Mouse (Mus musculus) limb, embryonic 11.5 days (tissue): ENCODE data around the gene 9530003J23Rik. TPM values are rescaled to one million over a fixed set of nuclear protein-coding genes. Genes with fewer than 3 reads are reported as not detected.

Experiments
- ATAC-seq: fragments of 200-750 bp; cut with Nextera tagmentation; 2 replicates; pipeline ENCODE4 v1.8.0; 2017; ENCODE audit warnings: low read depth; ENCODE audit not compliant: insufficient number of reproducible peaks, low FRiP score, low TSS enrichment
- DNase-seq: peaks from one replicate; pipeline ENCODE4 v3.0.0-alpha.2; 2015; ENCODE audit warnings: low spot score
- H3K27ac ChIP-seq: fragments of 300-500 bp; sonication (generic); replicated peaks from 2 replicates; pipeline ENCODE4 v1.5.1; 2014; ENCODE audit warnings: low read depth, mild to moderate bottlenecking, low read length
- H3K27me3 ChIP-seq: fragments of 300-500 bp; sonication (generic); 2 replicates; pipeline ENCODE4 v1.6.1; 2014; ENCODE audit warnings: mild to moderate bottlenecking, low read length, mixed read lengths; ENCODE audit not compliant: control insufficient read depth, insufficient read depth
- H3K36me3 ChIP-seq: fragments of 300-500 bp; sonication (generic); 2 replicates; pipeline ENCODE4 v1.6.1; 2014; ENCODE audit warnings: mild to moderate bottlenecking, low read length, moderate library complexity, mixed read lengths; ENCODE audit not compliant: control insufficient read depth, insufficient read depth
- H3K4me1 ChIP-seq: fragments of 300-500 bp; sonication (generic); 2 replicates; pipeline ENCODE4 v1.6.1; 2014; ENCODE audit warnings: low read length, mixed read lengths; ENCODE audit not compliant: control insufficient read depth, insufficient read depth
- H3K4me2 ChIP-seq: fragments of 300-500 bp; sonication (generic); 2 replicates; pipeline ENCODE4 v1.6.1; 2014; ENCODE audit warnings: low read depth, mild to moderate bottlenecking, moderate library complexity; ENCODE audit not compliant: severe bottlenecking
- H3K4me3 ChIP-seq: fragments of 300-500 bp; sonication (generic); 2 replicates; pipeline ENCODE4 v1.5.1; 2014; ENCODE audit warnings: low read depth, low read length
- H3K9ac ChIP-seq: fragments of 300-500 bp; sonication (generic); 2 replicates; pipeline ENCODE4 v1.6.1; 2014; ENCODE audit warnings: mild to moderate bottlenecking, low read length
- H3K9me3 ChIP-seq: fragments of 300-500 bp; sonication (generic); 2 replicates; pipeline ENCODE4 v1.6.1; 2016; ENCODE audit warnings: low read length; ENCODE audit not compliant: control insufficient read depth
- WGBS: fragments of 180-500 bp; shearing (Covaris S2); extraction: QIAGEN DNeasy Blood & Tissue Kit; methylation state at CpG from one replicate; pipeline ENCODE4 v1.1.7; 2014; 5-methylcytosine and 5-hydroxymethylcytosine counted together
- polyA plus RNA-seq: library from polyadenylated mRNA; unstranded; fragments of >200 nt; fragmentation: Nextera tagmentation; extraction: Ambion mirVana; gene quantifications from 2 replicates; pipeline ENCODE4 v1.2.1, GENCODE M21; 2014

9530003J23Rik gene
- polyA plus RNA-seq, 1 experiment from 2014 or later = 0.23 TPM

DNA sequence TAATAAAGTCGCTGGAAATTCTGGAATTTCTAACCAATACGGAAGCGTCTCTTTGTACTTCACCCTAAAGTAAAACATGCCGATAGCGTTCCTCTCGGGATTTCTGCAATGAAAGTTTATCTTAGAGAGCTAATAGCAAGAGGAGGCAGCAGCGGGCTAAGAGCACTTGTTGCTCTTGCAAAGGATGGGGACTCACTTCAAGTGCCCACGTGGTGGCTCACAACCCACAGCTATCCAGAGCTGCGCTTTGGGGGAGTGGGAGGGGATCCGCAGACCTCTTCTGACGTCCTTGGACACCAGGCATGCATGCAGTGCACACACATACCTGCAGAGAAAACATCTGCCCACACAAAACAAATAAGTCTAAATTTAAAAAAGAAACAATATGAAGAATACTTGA lies 2.6 kb downstream of the 9530003J23Rik start:
- H3K27me3 ChIP-seq = no peaks in the 10 kb centered on the region
- H3K27ac ChIP-seq = no peak overlapping the region
- no peak overlapping the region for H3K4me2 ChIP-seq
- H3K9ac ChIP-seq = no peak overlapping the region
- ATAC-seq (no peak), DNase-seq (no peak)
- H3K36me3 ChIP-seq = no peaks in the 10 kb centered on the region
- H3K9me3 ChIP-seq = no peaks in the 10 kb centered on the region
- no peak overlapping the region for H3K4me3 ChIP-seq
- H3K4me1 ChIP-seq = no peaks in the 10 kb centered on the region
- WGBS = 53% methylated on average over 11 of the region's 11 CpGs

DNA sequence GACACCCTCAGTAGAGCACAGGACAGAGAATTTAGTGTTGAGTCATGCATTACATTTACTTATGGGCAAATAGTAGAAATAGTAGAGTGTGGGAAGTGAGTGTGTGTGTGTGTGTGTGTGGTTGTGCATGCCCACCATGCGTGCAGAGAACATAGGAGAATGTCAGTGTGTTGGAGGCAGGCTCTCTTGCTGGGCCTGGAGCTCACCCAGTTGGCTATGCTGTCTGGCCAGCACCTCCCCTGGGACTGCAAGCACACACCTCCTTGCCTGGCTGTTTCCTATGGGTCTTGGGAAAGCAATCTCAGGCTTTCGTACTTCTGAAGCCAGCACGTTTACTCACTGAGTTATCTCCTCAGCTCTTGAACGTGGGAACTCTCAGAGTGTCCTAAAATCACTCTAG lies 3.7 kb downstream of the 9530003J23Rik start:
- WGBS = 67% methylated on average over 4 of the region's 4 CpGs
- no peaks in the 10 kb centered on the region for H3K4me1 ChIP-seq
- no peak overlapping the region for H3K9ac ChIP-seq
- no peaks in the 10 kb centered on the region for H3K36me3 ChIP-seq
- no peaks in the 10 kb centered on the region for H3K27me3 ChIP-seq
- no peaks in the 10 kb centered on the region for H3K9me3 ChIP-seq
- no peak overlapping the region for H3K4me2 ChIP-seq
- no peak for ATAC-seq
- DNase-seq = no peak
- H3K4me3 ChIP-seq = no peak overlapping the region
- no peak overlapping the region for H3K27ac ChIP-seq

DNA sequence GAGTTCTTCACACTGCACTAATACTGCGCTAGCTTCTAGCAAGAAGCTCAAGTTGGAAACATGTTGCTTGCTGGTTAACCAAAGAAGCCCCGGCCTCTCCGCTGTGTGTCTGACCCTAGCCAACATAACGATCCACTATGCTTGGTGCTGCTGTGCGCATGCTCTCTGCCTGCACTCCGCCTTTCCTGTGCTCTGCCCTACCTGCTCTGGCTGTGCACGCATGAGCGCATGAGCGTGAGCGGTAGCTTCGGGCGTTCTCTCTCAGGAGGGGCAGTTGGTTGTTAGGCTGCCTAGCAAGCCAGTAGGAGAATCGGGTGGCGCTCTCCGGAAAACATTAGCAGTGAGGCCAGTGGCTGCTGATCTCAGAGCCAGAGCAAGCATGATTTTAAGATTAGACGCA lies 8.7 kb downstream of the 9530003J23Rik start:
- peak; percentile 31 for DNase-seq
- no peak overlapping the region for H3K4me2 ChIP-seq
- H3K9ac ChIP-seq = no peak overlapping the region
- H3K36me3 ChIP-seq = no peaks in the 10 kb centered on the region
- H3K27ac ChIP-seq = no peak overlapping the region
- H3K4me1 ChIP-seq = no peaks in the 10 kb centered on the region
- H3K27me3 ChIP-seq = no peaks in the 10 kb centered on the region
- H3K4me3 ChIP-seq = no peak overlapping the region
- ATAC-seq = no peak
- H3K9me3 ChIP-seq = no peaks in the 10 kb centered on the region
- 74% methylated on average over 16 of the region's 16 CpGs for WGBS

DNA sequence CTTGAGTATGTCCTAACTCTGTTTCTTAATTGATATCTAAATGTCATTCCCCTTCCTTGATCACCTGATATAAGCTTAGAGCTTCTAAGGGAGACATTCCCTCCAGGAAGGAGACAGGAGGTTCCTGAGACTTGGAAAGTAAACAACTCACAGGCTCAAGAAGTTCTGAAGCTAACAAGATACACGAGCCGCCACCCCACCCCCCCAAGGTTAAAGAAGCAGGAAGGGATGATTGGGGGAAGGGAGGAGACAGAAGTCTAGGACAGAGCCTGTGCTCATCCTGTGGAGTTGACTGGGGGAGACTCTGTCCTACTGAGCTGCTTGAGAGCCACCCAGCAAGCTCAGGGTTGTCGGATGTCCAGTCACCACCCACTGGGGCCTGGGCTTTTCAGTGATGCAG lies 12.5 kb downstream of the 9530003J23Rik start:
- H3K9ac ChIP-seq = no peak overlapping the region
- H3K9me3 ChIP-seq = no peaks in the 10 kb centered on the region
- no peak for DNase-seq
- WGBS = 70% methylated on average over 3 of the region's 3 CpGs
- H3K27ac ChIP-seq = no peak overlapping the region
- H3K27me3 ChIP-seq = no peaks in the 10 kb centered on the region
- no peak overlapping the region for H3K4me2 ChIP-seq
- H3K4me3 ChIP-seq = no peak overlapping the region
- peaks cover 3% of the 10 kb centered on the region; the same call in 1 of the 2 replicates for H3K36me3 ChIP-seq
- H3K4me1 ChIP-seq = no peaks in the 10 kb centered on the region
- ATAC-seq = no peak

DNA sequence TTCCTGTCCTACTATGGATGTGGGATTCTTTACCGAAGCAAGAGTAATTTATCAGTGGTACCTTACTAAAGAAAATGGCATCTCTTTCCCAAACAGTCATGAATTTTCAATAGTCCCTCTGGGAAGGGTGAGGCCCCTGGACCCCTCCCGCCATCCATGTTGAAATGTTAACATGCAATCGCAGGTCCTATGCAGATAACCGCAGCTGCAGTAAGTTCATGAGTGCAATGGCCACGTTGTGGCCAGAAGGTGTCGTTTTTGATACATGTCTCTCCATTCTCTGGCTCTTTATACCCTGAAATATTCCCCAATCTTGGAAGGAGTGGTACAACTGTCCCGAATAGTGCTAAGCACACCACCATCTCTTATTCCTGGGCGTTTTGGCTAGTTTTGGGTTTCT lies 13.4 kb downstream of the 9530003J23Rik start:
- ATAC-seq = no peak
- no peaks in the 10 kb centered on the region for H3K4me1 ChIP-seq
- H3K27me3 ChIP-seq = no peaks in the 10 kb centered on the region
- DNase-seq = no peak
- H3K9me3 ChIP-seq = no peaks in the 10 kb centered on the region
- peak overlapping the region; percentile 48 for H3K4me2 ChIP-seq
- H3K4me3 ChIP-seq = peak overlapping the region; percentile 83
- H3K27ac ChIP-seq = no peak overlapping the region
- H3K36me3 ChIP-seq = peaks cover 6% of the 10 kb centered on the region; the same call in 1 of the 2 replicates
- WGBS = 59% methylated on average over 8 of the region's 8 CpGs
- H3K9ac ChIP-seq = no peak overlapping the region

DNA sequence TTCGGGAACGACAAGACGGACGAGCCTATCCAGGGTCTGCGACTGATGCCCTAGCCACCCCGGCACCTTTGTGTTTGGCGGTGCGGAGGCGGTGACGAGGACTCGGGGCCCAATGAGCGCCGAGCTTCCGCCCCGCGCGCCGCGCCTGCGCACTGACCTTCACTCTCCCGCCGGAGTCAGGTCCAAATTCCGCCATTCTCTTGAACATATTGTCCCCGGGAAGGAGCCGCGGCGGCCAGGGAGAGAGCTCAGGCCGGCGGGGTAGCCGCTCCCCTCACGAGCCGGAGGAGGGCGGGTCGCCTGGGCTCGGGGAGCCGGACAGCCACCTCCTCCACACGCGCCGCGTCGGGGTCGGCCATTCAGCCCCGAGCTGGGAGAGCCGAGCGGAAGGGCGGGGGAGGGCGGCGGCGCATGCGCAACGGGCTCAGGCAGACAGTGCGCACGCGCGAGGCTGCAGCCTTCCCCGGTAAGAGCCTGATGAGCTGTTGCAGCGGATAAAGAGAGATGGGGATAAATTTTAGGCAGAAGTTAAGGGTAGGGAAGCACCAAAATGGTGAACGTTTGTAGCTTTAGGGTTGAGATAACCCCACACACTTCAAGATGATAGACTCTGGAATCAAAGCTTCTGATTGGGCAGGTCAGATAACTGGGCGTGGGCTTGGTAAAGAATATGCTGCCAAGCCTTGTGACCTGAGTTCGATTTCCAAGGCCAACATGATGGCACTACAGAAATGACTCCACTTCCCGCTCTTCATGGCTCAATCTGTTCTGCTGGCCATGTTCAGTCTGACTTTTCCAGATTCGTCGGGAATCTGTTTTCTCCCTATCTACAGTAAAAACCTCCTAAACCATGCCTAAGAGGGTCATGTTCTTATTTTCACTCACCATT lies 14.2 kb downstream of the 9530003J23Rik start, which contains the start of gene Yeats4:
Gene Yeats4, minus strand, starts transcription at position 406 of the 889 bp plus-strand sequence.
- Histone ChIP-seq H3K9ac (peak within 1 kb of the TSS; percentile 95), H3K27ac (peak within 1 kb of the TSS; percentile 93), H3K36me3 (peaks cover 6% of the 10 kb centered on the region; the same call in 1 of the 2 replicates), H3K4me1 (no peaks in the 10 kb centered on the region), H3K4me3 (peak within 1 kb of the TSS; percentile 83), H3K27me3 (no peaks in the 10 kb centered on the region), H3K9me3 (no peaks in the 10 kb centered on the region), H3K4me2 (peak within 1 kb of the TSS; percentile 48)
- DNase-seq (peak; percentile 96), ATAC-seq (peak; percentile 93)
- 1% methylated on average over 62 of the region's 63 CpGs for WGBS

DNA sequence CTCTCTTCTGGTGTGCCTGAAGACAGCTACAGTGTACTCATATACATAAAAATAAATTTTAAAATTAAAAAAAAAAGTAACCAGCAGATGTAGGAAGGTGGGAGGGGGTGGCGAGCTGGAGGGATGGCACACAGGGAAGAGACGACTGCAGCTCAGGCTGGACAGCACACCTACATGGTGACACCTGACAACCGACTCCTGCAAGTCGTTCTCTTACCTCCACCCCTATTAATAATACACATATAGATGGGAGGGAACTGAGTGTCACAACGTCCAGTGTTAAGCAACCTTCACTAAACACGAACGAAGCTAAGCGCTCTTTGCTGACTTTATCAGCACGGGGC lies 14.8 kb downstream of the 9530003J23Rik start:
- Histone ChIP-seq H3K4me3 (peak overlapping the region; percentile 83), H3K9ac (peak overlapping the region; percentile 95), H3K9me3 (no peaks in the 10 kb centered on the region), H3K4me2 (peak overlapping the region; percentile 48), H3K27ac (no peak overlapping the region), H3K27me3 (no peaks in the 10 kb centered on the region), H3K4me1 (no peaks in the 10 kb centered on the region), H3K36me3 (peaks cover 6% of the 10 kb centered on the region; the same call in 1 of the 2 replicates)
- no peak for DNase-seq
- WGBS = under 1% methylated on average over 9 of the region's 9 CpGs
- ATAC-seq = peak; percentile 19; the same call in 1 of the 2 replicates

DNA sequence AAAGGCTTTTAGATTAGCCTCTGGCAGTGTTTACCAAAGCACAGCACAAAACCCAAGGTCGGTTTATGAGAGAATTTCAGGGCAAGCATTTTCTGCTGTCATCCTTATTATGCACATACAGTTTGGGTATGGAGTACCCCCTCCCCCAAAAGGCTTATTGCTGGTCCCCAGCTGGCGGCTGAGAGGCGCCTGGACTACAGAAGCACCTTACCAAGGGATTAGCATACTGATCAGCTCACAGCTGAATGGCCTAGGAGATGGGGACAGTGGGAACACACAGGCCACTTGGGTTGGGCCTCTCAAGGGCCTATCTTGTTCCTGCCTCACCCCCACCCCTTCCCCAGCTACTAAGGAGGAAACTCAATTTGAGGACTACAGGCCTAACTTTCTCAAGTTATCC lies 15.7 kb downstream of the 9530003J23Rik start:
- Histone ChIP-seq H3K27ac (no peak overlapping the region), H3K4me3 (no peak overlapping the region), H3K4me2 (no peak overlapping the region), H3K9me3 (no peaks in the 10 kb centered on the region), H3K36me3 (peaks cover 13% of the 10 kb centered on the region), H3K9ac (no peak overlapping the region), H3K4me1 (no peaks in the 10 kb centered on the region), H3K27me3 (no peaks in the 10 kb centered on the region)
- no peak for DNase-seq
- ATAC-seq = no peak
- 69% methylated on average over 3 of the region's 3 CpGs for WGBS
